Mouse (Mus musculus) CH12.LX (cell line): ENCODE data around the gene Poglut1. TPM values are rescaled to one million over a fixed set of nuclear protein-coding genes. Genes with fewer than 3 reads are reported as not detected.

Experiments
- DNase-seq: peaks from one replicate; pipeline ENCODE4 v3.0.0-alpha.2; 2013; ENCODE audit errors: extremely low read depth
- H3K27ac ChIP-seq: 2 replicates; pipeline ENCODE4 v1.5.1; 2012; ENCODE audit warnings: low read depth, mild to moderate bottlenecking, control low read depth, moderate library complexity; ENCODE audit not compliant: insufficient read depth
- H3K27me3 ChIP-seq: replicated peaks from 2 replicates; pipeline ENCODE3; 2012; ENCODE audit warnings: inconsistent platforms
- H3K36me3 ChIP-seq, 2 experiments: replicated peaks in 1 of 2; 2 replicates each; pipeline versions ENCODE3 to v1.6.1; 2012; ENCODE audit warnings: inconsistent platforms in 1 of 2, low read length in 1 of 2, mild to moderate bottlenecking in 1 of 2, mixed read lengths in 1 of 2, moderate library complexity in 1 of 2; ENCODE audit not compliant: control insufficient read depth in 1 of 2, insufficient read depth in 1 of 2
- H3K4me1 ChIP-seq, 2 experiments: 2 replicates each; pipeline ENCODE4 v1.6.1; 2012; ENCODE audit warnings: inconsistent platforms in 1 of 2, moderate library complexity in 1 of 2; ENCODE audit not compliant: insufficient read depth in 2 of 2, control insufficient read depth in 1 of 2
- H3K4me2 ChIP-seq: 2 replicates; pipeline ENCODE4 v1.6.1; 2012; ENCODE audit warnings: low read depth, mild to moderate bottlenecking, control low read depth; ENCODE audit not compliant: poor library complexity, insufficient read depth, severe bottlenecking
- H3K4me3 ChIP-seq, 3 experiments: fragments of 150-350 bp in 1 of 3; sonication (generic) in 1 of 3; replicated peaks in 1 of 3; 2 replicates each; pipeline versions ENCODE3 to v1.5.1; 2011 to 2012; ENCODE audit warnings: low read depth in 2 of 3, low read length in 2 of 3, mild to moderate bottlenecking in 2 of 3, moderate library complexity in 2 of 3, control low read depth in 1 of 3, improper control_type of control experiment in 1 of 3, inconsistent platforms in 1 of 3, mixed read lengths in 1 of 3; ENCODE audit not compliant: poor library complexity in 1 of 3
- H3K79me2 ChIP-seq: replicated peaks from 2 replicates; pipeline ENCODE4 v1.6.1; 2012; ENCODE audit warnings: mild to moderate bottlenecking, moderate library complexity; ENCODE audit not compliant: control insufficient read depth, poor library complexity, insufficient read depth, severe bottlenecking; ENCODE audit errors: extremely low read depth
- H3K9ac ChIP-seq: 2 replicates; pipeline ENCODE4 v1.6.1; 2012; ENCODE audit warnings: low read depth, mild to moderate bottlenecking, control low read depth, moderate library complexity; ENCODE audit not compliant: insufficient read depth
- H3K9me3 ChIP-seq: replicated peaks from 2 replicates; pipeline ENCODE3; 2012; ENCODE audit warnings: low read length, inconsistent platforms, mixed read lengths
- BHLHE40 ChIP-seq: IDR thresholded peaks from 2 replicates; pipeline ENCODE4 v1.6.1; 2011; ENCODE audit warnings: mild to moderate bottlenecking, low read depth, low read length, improper control_type of control experiment
- CHD1 ChIP-seq: IDR thresholded peaks from 2 replicates; pipeline ENCODE4 v1.6.1; 2012; ENCODE audit warnings: low read depth, low read length, improper control_type of control experiment, inconsistent platforms
- CHD2 ChIP-seq: IDR thresholded peaks from 2 replicates; pipeline ENCODE4 v1.6.1; 2011; ENCODE audit warnings: low read length, improper control_type of control experiment
- CTCF ChIP-seq, 2 experiments: IDR thresholded peaks in 1 of 2; conservative IDR thresholded peaks in 1 of 2; 2 replicates each; pipeline ENCODE4 v1.5.1; 2011 to 2012; ENCODE audit warnings: low read depth in 2 of 2, low read length in 2 of 2, improper control_type of control experiment in 1 of 2, inconsistent platforms in 1 of 2, mild to moderate bottlenecking in 1 of 2, moderate library complexity in 1 of 2
- ELF1 ChIP-seq: IDR thresholded peaks from 2 replicates; pipeline ENCODE4 v1.6.1; 2014; ENCODE audit warnings: low read depth, mild to moderate bottlenecking, inconsistent platforms, low read length, improper control_type of control experiment
- EP300 ChIP-seq: IDR thresholded peaks from 2 replicates; pipeline ENCODE4 v1.6.1; 2011; ENCODE audit warnings: low read length, improper control_type of control experiment
- HCFC1 ChIP-seq: IDR thresholded peaks from 2 replicates; pipeline ENCODE4 v1.6.1; 2012; ENCODE audit warnings: low read depth, mild to moderate bottlenecking, inconsistent platforms, low read length, improper control_type of control experiment
- IRF4 ChIP-seq: IDR thresholded peaks from 2 replicates; pipeline ENCODE4 v1.6.1; 2014; ENCODE audit warnings: low read depth, mild to moderate bottlenecking, inconsistent platforms, low read length, improper control_type of control experiment
- JUN ChIP-seq: IDR thresholded peaks from 2 replicates; pipeline ENCODE4 v1.6.1; 2011; ENCODE audit warnings: low read depth, mild to moderate bottlenecking, low read length, improper control_type of control experiment, moderate library complexity; ENCODE audit not compliant: insufficient read depth
- MAFK ChIP-seq: IDR thresholded peaks from 2 replicates; pipeline ENCODE4 v1.6.1; 2011; ENCODE audit warnings: low read length, improper control_type of control experiment; ENCODE audit not compliant: insufficient replicate concordance
- MAX ChIP-seq: IDR thresholded peaks from 2 replicates; pipeline ENCODE4 v1.6.1; 2011; ENCODE audit warnings: low read length, improper control_type of control experiment
- MEF2A ChIP-seq: IDR thresholded peaks from 2 replicates; pipeline ENCODE4 v1.6.1; 2014; ENCODE audit warnings: low read depth, mild to moderate bottlenecking, inconsistent platforms, low read length, improper control_type of control experiment, borderline replicate concordance
- MXI1 ChIP-seq: IDR thresholded peaks from 2 replicates; pipeline ENCODE4 v1.6.1; 2011; ENCODE audit warnings: mild to moderate bottlenecking, low read depth, low read length, improper control_type of control experiment
- MYC ChIP-seq: IDR thresholded peaks from 2 replicates; pipeline ENCODE4 v1.6.1; 2011; ENCODE audit warnings: low read depth, mild to moderate bottlenecking, improper control_type of control experiment, low read length
- NRF1 ChIP-seq: IDR thresholded peaks from 2 replicates; pipeline ENCODE4 v1.6.1; 2014; ENCODE audit warnings: low read depth, mild to moderate bottlenecking, inconsistent platforms, low read length, improper control_type of control experiment, moderate library complexity
- PAX5 ChIP-seq: IDR thresholded peaks from 2 replicates; pipeline ENCODE4 v1.6.1; 2012; ENCODE audit warnings: low read length, inconsistent platforms, mixed read lengths
- POLR2A ChIP-seq: IDR thresholded peaks from 2 replicates; pipeline ENCODE4 v1.6.1; 2011; ENCODE audit warnings: low read depth, mild to moderate bottlenecking, improper control_type of control experiment, low read length
- POLR2AphosphoS2 ChIP-seq: IDR thresholded peaks from 2 replicates; pipeline ENCODE4 v1.6.1; 2011; ENCODE audit warnings: low read depth, low read length, improper control_type of control experiment
- RAD21 ChIP-seq: IDR thresholded peaks from 2 replicates; pipeline ENCODE4 v1.6.1; 2011; ENCODE audit warnings: low read depth, mild to moderate bottlenecking, low read length, improper control_type of control experiment, moderate library complexity
- SMC3 ChIP-seq: IDR thresholded peaks from 2 replicates; pipeline ENCODE4 v1.6.1; 2011; ENCODE audit warnings: low read depth, low read length, improper control_type of control experiment
- UBTF ChIP-seq: IDR thresholded peaks from 2 replicates; pipeline ENCODE4 v1.6.1; 2012; ENCODE audit warnings: low read depth, mild to moderate bottlenecking, inconsistent platforms, low read length, improper control_type of control experiment, moderate library complexity
- ZKSCAN1 ChIP-seq: IDR thresholded peaks from 2 replicates; pipeline ENCODE4 v1.6.1; 2012; ENCODE audit warnings: low read depth, inconsistent platforms, low read length, improper control_type of control experiment, borderline replicate concordance
- ZMIZ1 ChIP-seq: IDR thresholded peaks from 2 replicates; pipeline ENCODE4 v1.6.1; 2012; ENCODE audit warnings: low read depth, mild to moderate bottlenecking, inconsistent platforms, low read length, improper control_type of control experiment
- ZNF384 ChIP-seq: IDR thresholded peaks from 2 replicates; pipeline ENCODE4 v1.6.1; 2012; ENCODE audit warnings: low read depth, low read length, improper control_type of control experiment, inconsistent platforms
- dilution Hi-C: fragments of 300-500 bp; cut with MboI; formaldehyde crosslinking; loops from 2 replicates; pipeline ENCODE4 v1.14.3; 2020; ENCODE audit warnings: low sequenced_read_pairs; ENCODE audit not compliant: extremely low pct_unique_long_range_greater_than_20kb, extremely low pct_ligation_motif_present
- in situ Hi-C: fragments of 300-500 bp; cut with MboI; formaldehyde crosslinking; loops from 3 replicates; pipeline ENCODE4 v1.14.3; 2019; ENCODE audit warnings: low sequenced_read_pairs, low pct_ligation_motif_present, low pct_unique_long_range_greater_than_20kb, mixed read lengths
- polyA plus RNA-seq: library from polyadenylated mRNA; unstranded; fragments of >175 nt; gene quantifications from 2 replicates; pipeline ENCODE4 v1.2.1, GENCODE M21; 2012; ENCODE audit warnings: low read depth; ENCODE audit not compliant: insufficient read length
- total RNA-seq, 2 experiments: library from RNA; depleted of rRNA; stranded (reverse); fragments of 300-350 nt in 1 of 2; fragments of >200 nt in 1 of 2; gene quantifications; 2 replicates each; pipeline ENCODE4 v1.2.3; 2012 to 2014

Poglut1 gene
- total and polyA plus RNA-seq, 3 experiments, result 41.4 to 65.6 (median 54.7) TPM

DNA sequence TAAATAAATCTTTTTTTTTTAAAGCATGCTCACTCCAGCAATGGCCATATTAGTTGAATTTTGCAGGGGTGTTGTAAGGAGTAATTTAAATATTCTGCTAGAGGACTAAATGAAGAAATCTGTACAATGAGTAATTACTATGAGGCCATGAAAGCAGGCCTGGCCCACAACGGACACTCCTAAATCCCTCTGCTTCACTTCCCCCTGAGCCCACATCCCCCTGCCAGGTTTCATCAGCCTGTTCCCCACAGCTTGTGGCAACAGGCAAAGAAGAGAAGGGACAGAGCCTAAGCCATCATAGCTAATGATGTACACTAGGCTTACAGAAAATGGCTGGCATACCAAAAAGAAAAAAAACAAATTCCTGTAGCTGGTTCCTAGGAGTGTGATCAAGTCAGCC is 2.1 kb downstream of the Poglut1 start:
- no peak for DNase-seq
- peaks cover 5 to 31% of the 10 kb centered on the region in 2 experiments for H3K4me1 ChIP-seq
- peak overlapping the region in 1 of 3 experiments; percentile 87 for H3K4me3 ChIP-seq
- peaks cover 11% of the 10 kb centered on the region; the same call in 1 of the 2 replicates for H3K79me2 ChIP-seq
- in situ Hi-C loops (loop anchor here (10.0 kb wide), 1 partner anchor 177 kb away; no protein-coding TSS in a partner anchor), dilution Hi-C loops (no loop called here)
- no peak overlapping the region for H3K9ac ChIP-seq
- H3K9me3 ChIP-seq, result no peaks in the 10 kb centered on the region
- no peak overlapping the region for H3K27ac ChIP-seq
- peaks cover 37 to 51% of the 10 kb centered on the region in 2 experiments for H3K36me3 ChIP-seq
- TF ChIP-seq CHD1, result no peak
- TF ChIP-seq POLR2A, result no peak
- TF ChIP-seq MAFK, result no peak
- TF ChIP-seq IRF4, result no peak
- no peak for TF ChIP-seq MXI1
- no peak for TF ChIP-seq BHLHE40
- TF ChIP-seq NRF1, result no peak
- TF ChIP-seq MYC, result no peak
- no peak for TF ChIP-seq ZNF384
- no peak for TF ChIP-seq RAD21
- no peak for TF ChIP-seq MAX
- TF ChIP-seq PAX5, result no peak
- TF ChIP-seq ZMIZ1, result no peak
- H3K27me3 ChIP-seq, result peaks cover 5% of the 10 kb centered on the region
- no peak overlapping the region for H3K4me2 ChIP-seq

DNA sequence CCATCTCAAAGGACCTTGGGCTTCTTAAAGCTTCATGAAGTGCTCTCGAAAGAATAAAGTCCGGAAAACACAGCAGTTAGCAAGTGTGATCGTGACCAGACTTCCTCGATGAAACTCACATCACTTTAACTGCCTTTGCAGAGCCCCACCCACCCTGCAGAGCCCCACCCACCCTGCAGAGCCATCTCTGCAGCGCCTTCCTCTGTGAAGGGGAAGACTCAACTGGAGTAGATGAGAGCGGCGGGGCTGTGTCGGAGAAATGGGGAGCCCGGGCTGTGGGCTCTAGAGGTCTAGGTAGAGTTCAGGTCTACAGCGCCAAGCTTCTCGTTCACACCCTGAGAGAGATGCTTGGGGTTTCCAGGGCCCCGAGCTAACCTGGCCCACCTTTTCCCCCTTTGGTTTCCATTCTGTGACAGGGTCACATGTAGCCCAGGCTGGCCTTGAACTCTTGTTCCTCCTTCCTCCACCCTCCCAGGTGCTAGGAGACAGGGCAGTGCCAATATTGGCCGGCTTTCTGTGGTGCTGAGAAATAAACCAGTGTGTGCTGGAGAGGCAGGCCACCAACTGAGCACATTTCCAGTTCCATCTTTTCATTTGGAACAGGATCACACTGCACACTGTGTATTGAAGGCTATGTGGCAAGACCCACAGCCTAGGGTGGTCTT is 11.2 kb downstream of the Poglut1 start:
- H3K9ac ChIP-seq, result no peak overlapping the region
- no peak overlapping the region for H3K4me3 ChIP-seq
- no peak overlapping the region for H3K27ac ChIP-seq
- no peaks in the 10 kb centered on the region for H3K9me3 ChIP-seq
- dilution Hi-C loops, result no loop called here
- H3K27me3 ChIP-seq, result no peaks in the 10 kb centered on the region
- peaks cover 73 to 92% of the 10 kb centered on the region in 2 experiments for H3K36me3 ChIP-seq
- DNase-seq, result no peak
- in situ Hi-C loops, result no loop called here
- H3K79me2 ChIP-seq, result no peaks in the 10 kb centered on the region
- TF ChIP-seq MAFK (no peak), ZMIZ1 (no peak), IRF4 (no peak), POLR2AphosphoS2 (no peak), HCFC1 (no peak), ELF1 (no peak), MXI1 (no peak), CTCF (conservative IDR thresholded peaks at IDR 0.05 in 1 of 2, IDR thresholded peaks at IDR 0.05 in 1 of 2; ENCODE audit: low read depth in 2 of 2, low read length in 2 of 2) (no peak), UBTF (no peak), POLR2A (no peak), PAX5 (no peak), MEF2A (no peak), SMC3 (no peak), JUN (no peak), BHLHE40 (no peak), MAX (no peak), ZKSCAN1 (no peak), CHD2 (no peak), EP300 (no peak)
- TF ChIP-seq, all 38 proteins: peak for 0
- H3K4me1 ChIP-seq, result 0 out of 4 replicates have a peak, but pooled peaks cover 0 to 5% of the 10 kb centered on the region in 2 experiments
- H3K4me2 ChIP-seq, result no peak overlapping the region
